Mouse (Mus musculus): Measurements from ENCODE around the gene Ttll13. TPM values are rescaled to one million over a fixed set of nuclear protein-coding genes. Genes with fewer than 3 reads are reported as not detected.
A peak's percentile ranks its signal among the peaks of the same experiment; 100 is the strongest.

Gene Ttll13
- polyA plus RNA-seq, 1 experiment, result 1.2 TPM

- Histone ChIP-seq H3K9ac (ENCODE audit: low read depth, poor library complexity, severe bottlenecking) (peak overlapping the region; percentile 84), H3K9me3 (replicated peaks; ENCODE audit: control insufficient read depth, insufficient read depth, low read length, poor library complexity, severe bottlenecking) (no peaks in the 10 kb centered on the region), H3K27ac (ENCODE audit: insufficient read depth, low read length) (no peak overlapping the region), H3K36me3 (ENCODE audit: control insufficient read depth, insufficient read depth, low read length, poor library complexity, severe bottlenecking) (peaks cover 11% of the 10 kb centered on the region), H3K4me3 (ENCODE audit: low read depth, low read length) (peak overlapping the region; percentile 99), H3K27me3 (ENCODE audit: control insufficient read depth, insufficient read depth, low read length, poor library complexity, severe bottlenecking) (no peaks in the 10 kb centered on the region), H3K4me1 (ENCODE audit: control insufficient read depth, insufficient read depth, low read length) (no peaks in the 10 kb centered on the region)
- TF ChIP-seq POLR2A (IDR thresholded peaks at IDR 0.05; ENCODE audit: insufficient read depth, low read length) (no peak), EP300 (IDR thresholded peaks at IDR 0.05; ENCODE audit: insufficient read depth, low read depth, low read length) (no peak), CTCF (IDR thresholded peaks at IDR 0.05; ENCODE audit: low read depth, low read length) (no peak)
Measured at GRCm38 (mm10) chr7:80269751-80270255, 23.6 kb downstream of the Ttll13 start.

DNA sequence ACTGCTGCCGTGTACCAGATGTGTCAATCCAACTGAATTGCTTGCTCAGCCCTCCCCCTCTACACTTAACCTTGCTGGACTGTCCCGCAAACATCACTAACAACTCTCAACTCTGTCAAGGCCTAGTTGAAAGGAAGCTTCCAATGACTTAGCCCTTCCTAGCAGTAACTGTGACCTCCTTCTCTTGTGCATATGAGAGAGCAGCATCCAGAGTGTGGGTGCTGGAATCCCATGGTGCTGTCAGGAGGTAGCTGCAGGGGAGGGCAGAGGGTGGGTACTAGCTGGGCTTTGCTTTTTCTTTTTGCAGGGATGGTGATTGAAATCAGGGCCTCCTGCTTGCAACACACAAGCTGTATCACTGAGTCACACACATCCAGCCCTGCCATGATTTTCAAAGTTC lies 27.3 kb downstream of the Ttll13 start:
- H3K9me3 ChIP-seq (replicated peaks; ENCODE audit: control insufficient read depth, insufficient read depth, low read length, poor library complexity, severe bottlenecking), result no peaks in the 10 kb centered on the region
- H3K27me3 ChIP-seq (ENCODE audit: control insufficient read depth, insufficient read depth, low read length, poor library complexity, severe bottlenecking), result no peaks in the 10 kb centered on the region
- no peak for TF ChIP-seq EP300 (IDR thresholded peaks at IDR 0.05; ENCODE audit: insufficient read depth, low read depth, low read length)
- no peak for TF ChIP-seq POLR2A (IDR thresholded peaks at IDR 0.05; ENCODE audit: insufficient read depth, low read length)
- no peak for TF ChIP-seq CTCF (IDR thresholded peaks at IDR 0.05; ENCODE audit: low read depth, low read length)
- no peak overlapping the region for H3K27ac ChIP-seq (ENCODE audit: insufficient read depth, low read length)
- no peak overlapping the region for H3K4me3 ChIP-seq (ENCODE audit: low read depth, low read length)
- H3K9ac ChIP-seq (ENCODE audit: low read depth, poor library complexity, severe bottlenecking), result no peak overlapping the region
- no peaks in the 10 kb centered on the region for H3K36me3 ChIP-seq (ENCODE audit: control insufficient read depth, insufficient read depth, low read length, poor library complexity, severe bottlenecking)
- no peaks in the 10 kb centered on the region for H3K4me1 ChIP-seq (ENCODE audit: control insufficient read depth, insufficient read depth, low read length)

DNA sequence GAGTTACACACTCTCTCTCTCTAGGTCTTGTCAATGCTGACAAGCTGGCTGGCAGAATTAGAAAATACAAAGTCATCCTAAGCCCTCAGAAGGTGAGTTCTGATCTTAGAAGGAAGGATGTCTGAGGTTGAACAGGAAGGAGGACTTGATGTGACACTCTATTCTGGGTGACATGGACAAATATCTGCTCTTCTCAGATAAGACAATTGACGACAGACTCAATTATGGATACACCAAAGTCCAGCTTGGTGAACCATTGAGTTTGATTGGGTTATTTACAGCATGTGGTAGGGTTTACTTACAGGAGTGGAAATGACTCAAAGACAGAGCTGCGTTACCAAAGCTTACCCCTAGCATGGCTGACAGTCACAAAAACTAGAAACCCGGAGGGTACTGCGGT lies 30.2 kb downstream of the Ttll13 start:
- H3K36me3 ChIP-seq (ENCODE audit: control insufficient read depth, insufficient read depth, low read length, poor library complexity, severe bottlenecking), result no peaks in the 10 kb centered on the region
- H3K9me3 ChIP-seq (replicated peaks; ENCODE audit: control insufficient read depth, insufficient read depth, low read length, poor library complexity, severe bottlenecking), result no peaks in the 10 kb centered on the region
- no peak overlapping the region for H3K27ac ChIP-seq (ENCODE audit: insufficient read depth, low read length)
- TF ChIP-seq CTCF (IDR thresholded peaks at IDR 0.05; ENCODE audit: low read depth, low read length), result no peak
- TF ChIP-seq EP300 (IDR thresholded peaks at IDR 0.05; ENCODE audit: insufficient read depth, low read depth, low read length), result no peak
- TF ChIP-seq POLR2A (IDR thresholded peaks at IDR 0.05; ENCODE audit: insufficient read depth, low read length), result no peak
- no peak overlapping the region for H3K4me3 ChIP-seq (ENCODE audit: low read depth, low read length)
- H3K4me1 ChIP-seq (ENCODE audit: control insufficient read depth, insufficient read depth, low read length), result no peaks in the 10 kb centered on the region
- no peaks in the 10 kb centered on the region for H3K27me3 ChIP-seq (ENCODE audit: control insufficient read depth, insufficient read depth, low read length, poor library complexity, severe bottlenecking)
- H3K9ac ChIP-seq (ENCODE audit: low read depth, poor library complexity, severe bottlenecking), result no peak overlapping the region

DNA sequence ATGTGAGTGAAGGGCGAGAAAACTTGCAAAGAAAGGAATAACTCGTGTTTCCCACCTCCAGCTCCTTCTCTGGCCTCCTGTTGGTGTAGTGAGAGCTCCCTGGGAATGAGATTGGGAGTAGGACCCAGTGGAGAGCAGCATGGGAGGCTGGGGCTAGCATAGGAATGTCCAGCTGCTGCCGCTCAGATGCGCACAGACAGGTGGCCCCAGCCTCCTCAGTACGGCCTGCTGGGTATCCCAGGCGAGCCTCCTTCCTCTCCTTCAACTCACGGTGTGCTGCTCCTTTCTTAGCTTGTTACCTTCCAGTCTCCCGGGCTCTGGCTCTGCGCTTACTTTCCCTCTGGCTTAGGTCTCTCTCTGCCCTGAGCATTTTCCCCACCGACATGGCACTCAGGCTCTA lies 33.9 kb downstream of the Ttll13 start:
- Histone ChIP-seq H3K4me3 (ENCODE audit: low read depth, low read length) (no peak overlapping the region), H3K9me3 (replicated peaks; ENCODE audit: control insufficient read depth, insufficient read depth, low read length, poor library complexity, severe bottlenecking) (no peaks in the 10 kb centered on the region), H3K27ac (ENCODE audit: insufficient read depth, low read length) (no peak overlapping the region), H3K4me1 (ENCODE audit: control insufficient read depth, insufficient read depth, low read length) (no peaks in the 10 kb centered on the region), H3K9ac (ENCODE audit: low read depth, poor library complexity, severe bottlenecking) (no peak overlapping the region), H3K36me3 (ENCODE audit: control insufficient read depth, insufficient read depth, low read length, poor library complexity, severe bottlenecking) (peaks cover 14% of the 10 kb centered on the region), H3K27me3 (ENCODE audit: control insufficient read depth, insufficient read depth, low read length, poor library complexity, severe bottlenecking) (no peaks in the 10 kb centered on the region)
- no peak for TF ChIP-seq EP300 (IDR thresholded peaks at IDR 0.05; ENCODE audit: insufficient read depth, low read depth, low read length)
- TF ChIP-seq CTCF (IDR thresholded peaks at IDR 0.05; ENCODE audit: low read depth, low read length), result no peak
- TF ChIP-seq POLR2A (IDR thresholded peaks at IDR 0.05; ENCODE audit: insufficient read depth, low read length), result no peak

- Histone ChIP-seq H3K27ac (ENCODE audit: insufficient read depth, low read length) (no peak overlapping the region), H3K27me3 (ENCODE audit: control insufficient read depth, insufficient read depth, low read length, poor library complexity, severe bottlenecking) (no peaks in the 10 kb centered on the region), H3K36me3 (ENCODE audit: control insufficient read depth, insufficient read depth, low read length, poor library complexity, severe bottlenecking) (peaks cover 18% of the 10 kb centered on the region), H3K9me3 (replicated peaks; ENCODE audit: control insufficient read depth, insufficient read depth, low read length, poor library complexity, severe bottlenecking) (no peaks in the 10 kb centered on the region), H3K4me1 (ENCODE audit: control insufficient read depth, insufficient read depth, low read length) (no peaks in the 10 kb centered on the region), H3K9ac (ENCODE audit: low read depth, poor library complexity, severe bottlenecking) (no peak overlapping the region), H3K4me3 (ENCODE audit: low read depth, low read length) (no peak overlapping the region)
- no peak for TF ChIP-seq CTCF (IDR thresholded peaks at IDR 0.05; ENCODE audit: low read depth, low read length)
- no peak for TF ChIP-seq EP300 (IDR thresholded peaks at IDR 0.05; ENCODE audit: insufficient read depth, low read depth, low read length)
- TF ChIP-seq POLR2A (IDR thresholded peaks at IDR 0.05; ENCODE audit: insufficient read depth, low read length), result no peak
Measured at GRCm38 (mm10) chr7:80280998-80281397, 34.8 kb downstream of the Ttll13 start.

DNA sequence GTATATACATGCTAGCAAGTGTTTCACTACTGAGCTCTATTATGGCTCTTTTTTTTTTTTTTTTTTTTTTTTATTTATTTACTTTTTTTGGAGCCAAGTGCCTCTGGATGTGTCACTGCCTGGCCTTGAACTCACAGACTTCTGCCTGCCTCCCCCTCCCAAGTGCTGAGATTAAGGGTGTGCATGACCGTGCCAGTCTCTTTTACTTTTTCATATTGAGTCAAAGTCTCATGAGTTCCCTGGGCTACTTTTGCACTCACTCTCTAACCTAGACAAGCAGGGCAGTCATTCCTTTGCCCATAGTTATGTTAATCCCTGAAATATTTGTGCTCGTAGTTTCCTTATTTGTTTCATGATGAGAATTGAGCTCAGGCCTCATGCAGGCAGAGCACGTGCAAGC lies 35.5 kb downstream of the Ttll13 start:
- Histone ChIP-seq H3K27ac (ENCODE audit: insufficient read depth, low read length) (no peak overlapping the region), H3K4me3 (ENCODE audit: low read depth, low read length) (no peak overlapping the region), H3K27me3 (ENCODE audit: control insufficient read depth, insufficient read depth, low read length, poor library complexity, severe bottlenecking) (no peaks in the 10 kb centered on the region), H3K4me1 (ENCODE audit: control insufficient read depth, insufficient read depth, low read length) (no peaks in the 10 kb centered on the region), H3K36me3 (ENCODE audit: control insufficient read depth, insufficient read depth, low read length, poor library complexity, severe bottlenecking) (peaks cover 20% of the 10 kb centered on the region), H3K9ac (ENCODE audit: low read depth, poor library complexity, severe bottlenecking) (no peak overlapping the region), H3K9me3 (replicated peaks; ENCODE audit: control insufficient read depth, insufficient read depth, low read length, poor library complexity, severe bottlenecking) (no peaks in the 10 kb centered on the region)
- TF ChIP-seq POLR2A (IDR thresholded peaks at IDR 0.05; ENCODE audit: insufficient read depth, low read length), result no peak
- no peak for TF ChIP-seq EP300 (IDR thresholded peaks at IDR 0.05; ENCODE audit: insufficient read depth, low read depth, low read length)
- TF ChIP-seq CTCF (IDR thresholded peaks at IDR 0.05; ENCODE audit: low read depth, low read length), result no peak

All from ES-Bruce4 (cell line).